Mouse (Mus musculus) ES-E14 (cell line): ENCODE measurements at regions not wholly inside any gene's neighbourhood (a gene's known extent, or its start where the extent isn't known, plus 50 kb on each side); places are given as distances from the start of the nearest gene placed in this dataset.

Experiments used
- CHD2 ChIP-seq: IDR thresholded peaks from 2 replicates; pipeline ENCODE4 v1.6.1; 2014; ENCODE audit warnings: mild to moderate bottlenecking, low read depth, low read length, inconsistent platforms
- HCFC1 ChIP-seq: IDR thresholded peaks from 2 replicates; pipeline ENCODE4 v1.6.1; 2012; ENCODE audit warnings: low read length, inconsistent platforms, borderline replicate concordance; ENCODE audit not compliant: insufficient read depth
- MAFK ChIP-seq: IDR thresholded peaks from 2 replicates; pipeline ENCODE4 v1.6.1; 2014; ENCODE audit warnings: mild to moderate bottlenecking, low read depth, low read length, inconsistent platforms; ENCODE audit not compliant: insufficient read depth
- ZNF384 ChIP-seq: IDR thresholded peaks from 2 replicates; pipeline ENCODE4 v1.6.1; 2012; ENCODE audit warnings: low read depth, low read length, inconsistent platforms

DNA sequence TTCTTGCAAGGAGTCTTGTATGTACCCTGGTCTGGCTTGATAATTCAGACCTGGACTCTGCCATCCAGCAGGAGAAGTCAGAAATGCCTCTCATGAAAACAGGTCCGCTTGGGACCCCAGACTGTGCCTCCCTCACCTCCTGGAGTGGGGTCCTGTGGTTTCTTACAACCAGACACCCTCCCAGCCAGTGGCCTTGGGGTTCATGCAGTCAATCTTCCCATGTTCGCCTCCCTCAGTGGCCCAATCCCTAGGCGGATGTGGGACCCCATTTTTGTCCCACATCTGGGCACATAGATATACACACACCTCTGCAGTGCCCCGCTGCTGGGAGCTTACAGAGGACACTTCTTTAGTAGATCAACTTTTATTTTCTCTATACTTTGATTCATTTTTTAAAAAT lies 217.7 kb downstream of the Lrfn2 start:
- TF ChIP-seq HCFC1: no peak
- TF ChIP-seq CHD2: no peak
- TF ChIP-seq MAFK: no peak
- TF ChIP-seq ZNF384: no peak
